ENCODE assay signal across 10 mouse cellular contexts in the genomic region with DNA sequence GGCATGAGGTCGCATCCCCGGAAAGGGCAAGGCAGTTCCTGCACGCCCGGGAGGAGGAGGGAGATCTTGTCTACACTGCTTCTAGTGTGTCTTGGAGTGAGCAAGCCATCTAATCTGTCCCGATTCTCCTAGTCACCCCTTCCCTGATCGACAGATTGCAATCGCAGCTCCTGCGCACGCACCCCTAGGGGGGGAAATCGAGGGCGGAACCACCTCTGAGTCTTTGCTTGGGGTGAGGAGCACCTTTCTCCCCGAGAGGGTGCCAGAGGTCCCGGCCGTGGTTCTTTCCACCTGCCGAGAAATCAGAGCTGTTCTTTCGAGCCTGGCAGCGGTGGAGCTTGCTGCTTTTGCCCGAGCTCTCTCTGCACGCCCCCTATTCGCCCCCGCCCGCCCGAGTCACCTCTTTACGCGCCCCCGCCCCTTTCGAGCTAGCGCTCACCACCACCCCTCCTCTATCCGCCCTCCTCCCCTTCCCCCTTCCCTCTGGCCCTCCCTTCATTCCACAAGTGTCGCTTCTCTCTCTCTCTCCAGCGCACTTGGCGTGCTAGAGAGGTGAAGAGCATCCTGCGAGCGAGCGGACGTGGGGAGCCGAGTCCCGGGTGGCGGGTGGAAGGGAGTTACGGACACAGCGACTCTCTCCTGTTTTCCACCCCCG. TPM values are rescaled to one million over a fixed set of nuclear protein-coding genes. Genes with fewer than 3 reads are reported as not detected.
DNase-seq lines count a peak whose midpoint lies in the region; ATAC-seq and TF ChIP-seq lines count a peak whose summit lies in the region.
"Had no signal": no experiment of that assay in that cellular context is flagged by ENCODE, and none has a peak within 500 bp of the region (broad histone marks: within the 10 kb centered on the region; RNA-seq: fewer than 3 reads in every experiment).

TSS of gene Shisa9 (plus strand) at position 498 of the 655 bp plus-strand sequence.

- no peaks in the 10 kb centered on the region for H3K36me3 ChIP-seq in heart, embryonic 10.5 days
- no peaks in the 10 kb centered on the region for H3K36me3 ChIP-seq in forebrain, embryonic 16.5 days (ENCODE audit: control insufficient read depth, insufficient read depth)
- H3K36me3 ChIP-seq in intestine, postnatal 0 days (ENCODE audit: control insufficient read depth, insufficient read depth): no peaks in the 10 kb centered on the region
- no peaks in the 10 kb centered on the region for H3K36me3 ChIP-seq in liver, embryonic 13.5 days

- intact Hi-C loops in heart, postnatal 25 days (cut with DNase I): no loop called here

- peak; percentile 61 for ATAC-seq in forebrain, embryonic 16.5 days
- no peak; the same call in 1 of the 2 replicates for ATAC-seq in intestine, postnatal 0 days
- no peak for ATAC-seq in liver, embryonic 13.5 days (ENCODE audit: low read depth)

- no peak for TF ChIP-seq CTCF in intestine, postnatal 0 days (IDR thresholded peaks at IDR 0.05; ENCODE audit: low read depth)

- H3K4me1 ChIP-seq in heart, embryonic 10.5 days: peaks cover 22% of the 10 kb centered on the region
- H3K4me1 ChIP-seq in forebrain, embryonic 16.5 days (replicated peaks; ENCODE audit: control insufficient read depth, insufficient read depth, low read length): peaks cover 28% of the 10 kb centered on the region
- H3K4me1 ChIP-seq in intestine, postnatal 0 days (replicated peaks; ENCODE audit: control insufficient read depth, insufficient read depth, low read length): no peaks in the 10 kb centered on the region
- peaks cover 8% of the 10 kb centered on the region; the same call in 1 of the 2 replicates for H3K4me1 ChIP-seq in liver, embryonic 13.5 days (replicated peaks)

- 0% methylated on average over 41 of the region's 42 CpGs for WGBS in heart, embryonic 10.5 days
- WGBS in forebrain, embryonic 16.5 days: under 1% methylated on average over 40 of the region's 42 CpGs
- WGBS in intestine, postnatal 0 days: under 1% methylated on average over 38 of the region's 42 CpGs
- WGBS in liver, embryonic 13.5 days (ENCODE audit: insufficient replicate concordance): 1% methylated on average over 42 of the region's 42 CpGs

- peak within 1 kb of the TSS; percentile 63 for H3K9ac ChIP-seq in forebrain, embryonic 16.5 days (replicated peaks; ENCODE audit: low read depth, low read length)
- H3K9ac ChIP-seq in intestine, postnatal 0 days (ENCODE audit: low read depth, low read length): peak within 1 kb of the TSS; percentile 3; the same call in 1 of the 2 replicates
- H3K9ac ChIP-seq in liver, embryonic 13.5 days: no peak within 1 kb of the TSS

- no peaks in the 10 kb centered on the region for H3K9me3 ChIP-seq in heart, embryonic 10.5 days
- H3K9me3 ChIP-seq in forebrain, embryonic 16.5 days (ENCODE audit: control insufficient read depth, low read length): no peaks in the 10 kb centered on the region
- no peaks in the 10 kb centered on the region for H3K9me3 ChIP-seq in intestine, postnatal 0 days (ENCODE audit: control insufficient read depth)
- no peaks in the 10 kb centered on the region for H3K9me3 ChIP-seq in liver, embryonic 13.5 days (replicated peaks)

- H3K4me3 ChIP-seq in heart, embryonic 10.5 days: peak within 1 kb of the TSS; percentile 71
- H3K4me3 ChIP-seq in forebrain, embryonic 16.5 days (replicated peaks; ENCODE audit: low read length): peak within 1 kb of the TSS; percentile 63
- peak within 1 kb of the TSS; percentile 41 for H3K4me3 ChIP-seq in intestine, postnatal 0 days (ENCODE audit: low read depth, low read length)
- peak within 1 kb of the TSS; percentile 49 for H3K4me3 ChIP-seq in liver, embryonic 13.5 days (replicated peaks)

- H3K4me2 ChIP-seq in forebrain, embryonic 16.5 days (ENCODE audit: low read length): peak within 1 kb of the TSS; percentile 91
- H3K4me2 ChIP-seq in intestine, postnatal 0 days (replicated peaks; ENCODE audit: low read depth): peak within 1 kb of the TSS; percentile 78
- peak within 1 kb of the TSS; percentile 65 for H3K4me2 ChIP-seq in liver, embryonic 13.5 days

- DNase-seq in heart, embryonic 10.5 days (ENCODE audit: low spot score): no peak
- DNase-seq in heart, postnatal 25 days (ENCODE audit: low spot score): no peak
- DNase-seq in adrenal gland, postnatal 14 days: peak; percentile 35
- DNase-seq in liver, embryonic 13.5 days: no peak
- DNase-seq in retina, postnatal 1 day: peak; percentile 73
- DNase-seq in ovary, postnatal 10 days (ENCODE audit: low spot score): no peak

- H3K27me3 ChIP-seq in heart, embryonic 10.5 days (ENCODE audit: insufficient read depth, poor library complexity, severe bottlenecking): peaks cover 86% of the 10 kb centered on the region
- H3K27me3 ChIP-seq in forebrain, embryonic 16.5 days (replicated peaks; ENCODE audit: control insufficient read depth, insufficient read depth, low read length): peaks cover 3% of the 10 kb centered on the region
- H3K27me3 ChIP-seq in intestine, postnatal 0 days (replicated peaks; ENCODE audit: control insufficient read depth, insufficient read depth, low read length): peaks cover 63% of the 10 kb centered on the region
- H3K27me3 ChIP-seq in liver, embryonic 13.5 days: peaks cover 79% of the 10 kb centered on the region

- H3K27ac ChIP-seq in heart, embryonic 10.5 days: peak within 1 kb of the TSS; percentile 56; the same call in 1 of the 2 replicates
- H3K27ac ChIP-seq in forebrain, embryonic 16.5 days (ENCODE audit: low read length): 0 out of 2 replicates have a peak within 1 kb of the TSS, but pooled peaks have one; percentile 16
- no peak within 1 kb of the TSS for H3K27ac ChIP-seq in intestine, postnatal 0 days (ENCODE audit: low read depth, low read length)
- H3K27ac ChIP-seq in liver, embryonic 13.5 days: no peak within 1 kb of the TSS

RNA-seq across cellular contexts. Expression of gene Shisa9, which starts in this region (rescaled TPM):
- polyA plus RNA-seq in heart, embryonic 10.5 days (2016; fragmentation: Nextera tagmentation; extraction: Ambion mirVana): 0.04 and 0.19 TPM in 2 replicates
- under 1 TPM in 1 of 2 experiments, not detected in 1; 0.21 TPM for total RNA-seq in heart, postnatal 25 days (2021)
- 2.5 and 3.0 TPM in 2 replicates for total RNA-seq in adrenal gland, postnatal 14 days (2021)
- polyA plus RNA-seq in forebrain, embryonic 16.5 days (2015; fragmentation: Nextera tagmentation; extraction: Ambion mirVana): 6.6 and 7.2 TPM in 2 replicates
- 0.37 and 0.78 TPM in 2 replicates for polyA plus RNA-seq in intestine, postnatal 0 days (2015; fragmentation: Nextera tagmentation; extraction: Ambion mirVana)
- 0.23 and 0.25 TPM in 2 replicates for polyA plus RNA-seq in liver, embryonic 13.5 days (2015; fragmentation: Nextera tagmentation; extraction: Ambion mirVana)
- total RNA-seq: MEL had no signal
- polyA plus RNA-seq: large intestine, adult 2 months had no signal

Comparison
In these comparisons a context has a peak if more than half of its experiments do, and no peak if none do; other contexts are left out.
1. DNase-seq: peak in adrenal gland, postnatal 14 days (single experiment) and retina, postnatal 1 day (single experiment); none in heart, embryonic 10.5 days (single experiment), heart, postnatal 25 days (single experiment), liver, embryonic 13.5 days (single experiment) and ovary, postnatal 10 days (single experiment).
2. H3K27ac ChIP-seq: peak in heart, embryonic 10.5 days (single experiment) and forebrain, embryonic 16.5 days (single experiment); none in intestine, postnatal 0 days (single experiment) and liver, embryonic 13.5 days (single experiment).
3. Peak in every context shown above with its lines, with median percentiles within 50 percentile points of each other: H3K4me3 ChIP-seq and H3K4me2 ChIP-seq.